Mouse (Mus musculus) adrenal gland, adult 8-10 months (tissue): ENCODE measurements at regions not wholly inside any gene's neighbourhood (a gene's known extent, or its start where the extent isn't known, plus 50 kb on each side); places are given as distances from the start of the nearest gene placed in this dataset.

Source experiments
- DNase-seq: peaks from one replicate; pipeline ENCODE4 v3.0.0; 2022
- microRNA-seq, 2 experiments: library from miRNA; unstranded; fragments of <30 nt; microRNA quantifications; one replicate each; pipeline ENCODE4 v1.2.0; 2022

DNA sequence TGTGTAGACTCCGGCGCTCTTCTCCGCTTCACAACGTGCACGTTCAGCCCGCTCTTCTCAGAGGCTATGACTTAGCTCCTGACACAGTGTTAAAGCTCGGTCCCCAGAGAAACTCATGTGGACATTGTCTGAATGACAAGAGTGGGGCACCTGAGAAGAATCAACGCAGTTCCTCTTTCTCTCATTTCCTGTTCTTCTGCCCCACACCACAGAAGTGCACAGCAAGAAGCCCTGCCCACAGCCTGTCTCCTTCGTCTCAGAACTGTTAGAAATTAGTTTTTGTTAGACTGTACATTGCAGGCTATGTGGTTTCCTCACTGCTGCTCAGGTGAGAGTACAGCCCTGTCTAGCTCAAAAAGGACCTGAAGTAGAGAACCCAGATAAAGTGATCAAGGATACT lies 94.1 kb upstream of the Nsun2 start:
- DNase-seq: no peak

- no peak for DNase-seq
Observed at GRCm38 (mm10) chr13:69441798-69442197, 91.7 kb upstream of the Nsun2 start.

DNA sequence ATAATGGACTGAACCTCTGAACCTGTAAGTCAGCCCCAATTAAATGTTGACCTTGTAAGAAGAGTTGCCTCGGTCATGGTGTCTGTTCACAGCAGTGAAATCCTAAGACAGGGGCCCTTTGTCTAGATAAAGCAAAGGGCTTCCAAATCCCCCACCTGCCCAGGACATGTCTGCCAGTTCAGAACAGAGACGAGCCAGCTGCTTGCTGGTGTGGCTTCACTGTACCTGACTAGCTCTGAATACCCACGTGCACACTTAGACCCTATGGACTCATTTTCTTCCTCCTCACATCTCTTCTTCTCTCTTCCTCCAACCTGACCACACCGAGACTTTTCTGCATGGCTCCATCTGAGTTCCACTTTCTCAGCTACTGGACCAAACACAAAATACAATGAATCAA lies 87.9 kb upstream of the Nsun2 start:
- DNase-seq: no peak

Small RNA genes in the stretch of these regions (microRNA-seq; reads per million reads assigned to microRNA genes)
- 0 reads per million in 2 experiments for gene Gm44375
